Mouse (Mus musculus) G1E-ER4 (cell line): ENCODE measurements around the gene Tiam1. TPM values are rescaled to one million over a fixed set of nuclear protein-coding genes. Genes with fewer than 3 reads are reported as not detected.

Experiments
- GATA1 ChIP-seq: IDR thresholded peaks from one replicate; pipeline ENCODE4 v1.8.0; 2012; ENCODE audit warnings: low read length, inconsistent platforms
- polyA plus RNA-seq: library from polyadenylated mRNA; stranded (reverse); fragments of >175 nt; gene quantifications from 2 replicates; pipeline ENCODE4 v1.2.3, GENCODE M21; 2012

Gene Tiam1
- polyA plus RNA-seq, 1 experiment: 0.04 TPM

- TF ChIP-seq GATA1: no peak
Measured at GRCm38 (mm10) chr16:90128817-90129587, 14.6 kb downstream of the Tiam1 start.

- TF ChIP-seq GATA1: no peak
Measured at GRCm38 (mm10) chr16:90128361-90128760, 15.2 kb downstream of the Tiam1 start.

DNA sequence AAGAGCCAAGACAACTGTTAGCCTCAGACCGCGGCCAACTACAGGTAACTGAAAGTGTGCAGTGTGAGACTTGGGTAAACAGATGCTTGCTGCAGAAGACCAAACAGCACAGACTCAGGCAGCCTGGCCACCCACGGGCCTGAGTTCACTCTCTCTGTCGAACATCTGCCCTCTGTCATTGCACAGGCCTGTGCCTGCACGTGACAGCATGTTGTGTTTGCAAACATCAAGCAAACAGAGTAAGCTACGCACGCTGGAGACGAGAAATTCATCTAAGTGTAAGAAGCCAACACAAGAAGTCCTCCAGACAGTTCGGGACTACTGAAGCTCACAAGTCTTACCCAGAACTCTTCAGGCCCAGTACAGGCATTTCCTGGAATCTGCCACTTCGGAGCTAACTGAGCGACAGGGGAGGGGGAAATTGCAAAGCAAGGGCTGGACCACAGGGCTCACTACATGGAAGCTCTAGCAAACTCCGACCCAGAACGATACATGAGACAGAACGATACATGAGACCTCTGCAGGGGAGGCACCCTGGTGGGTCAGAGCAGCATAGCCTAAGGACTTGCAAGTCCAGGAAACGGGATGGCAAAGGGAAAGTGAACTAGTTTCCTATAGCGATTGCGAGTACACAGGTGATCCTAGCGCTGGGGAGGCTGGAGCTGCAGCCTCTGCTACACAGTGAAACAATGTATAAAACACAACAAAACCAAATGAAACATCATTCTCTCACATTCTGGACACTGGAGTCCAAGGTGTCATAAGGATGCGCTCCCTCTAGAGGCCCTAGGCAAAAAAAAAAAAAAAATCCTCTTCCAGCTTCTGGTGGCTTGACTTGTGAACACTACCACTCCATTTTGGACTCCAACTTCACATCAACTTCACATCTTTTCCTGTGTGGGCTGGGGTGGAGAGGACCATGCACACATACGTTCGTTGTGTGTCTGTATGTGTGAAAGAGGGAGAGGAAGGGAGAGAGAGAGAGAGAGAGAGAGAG, 18.0 kb downstream of the Tiam1 start:
- TF ChIP-seq GATA1: no peak

GRCm38 (mm10) chr16:90123091-90123490, 20.5 kb downstream of the Tiam1 start:
- no peak for TF ChIP-seq GATA1

- no peak for TF ChIP-seq GATA1
Measured at GRCm38 (mm10) chr16:90122439-90122838, 21.1 kb downstream of the Tiam1 start.

- no peak for TF ChIP-seq GATA1
Measured at GRCm38 (mm10) chr16:90121799-90122198, 21.8 kb downstream of the Tiam1 start.

DNA sequence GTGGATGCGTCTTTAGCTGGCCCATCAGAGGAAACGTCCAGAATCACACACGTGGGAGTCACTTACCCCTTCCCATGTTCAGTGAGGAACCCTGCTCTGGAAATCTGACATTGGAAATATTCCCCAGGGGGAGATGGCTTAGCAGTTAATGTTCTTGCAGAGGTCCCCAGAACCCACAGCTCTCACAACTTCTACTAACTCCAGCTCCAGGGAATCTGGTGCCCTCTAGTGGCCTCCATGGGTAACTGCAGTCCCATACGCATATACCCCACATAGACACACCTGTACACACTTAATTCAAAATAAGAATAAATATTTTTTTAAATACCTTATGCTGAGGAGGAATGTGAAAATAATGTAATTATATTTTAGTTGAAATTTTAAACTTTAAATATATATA, 23.6 kb downstream of the Tiam1 start:
- TF ChIP-seq GATA1: no peak

GRCm38 (mm10) chr16:90116637-90117182, 26.9 kb downstream of the Tiam1 start:
- no peak for TF ChIP-seq GATA1

GRCm38 (mm10) chr16:90112577-90113155, 30.9 kb downstream of the Tiam1 start:
- no peak for TF ChIP-seq GATA1

GRCm38 (mm10) chr16:90109500-90109899, 34.1 kb downstream of the Tiam1 start:
- no peak for TF ChIP-seq GATA1

GRCm38 (mm10) chr16:90104714-90105459, 38.7 kb downstream of the Tiam1 start:
- TF ChIP-seq GATA1: no peak

GRCm38 (mm10) chr16:90103726-90104125, 39.8 kb downstream of the Tiam1 start:
- no peak for TF ChIP-seq GATA1

GRCm38 (mm10) chr16:90102596-90102995, 41.0 kb downstream of the Tiam1 start:
- no peak for TF ChIP-seq GATA1

DNA sequence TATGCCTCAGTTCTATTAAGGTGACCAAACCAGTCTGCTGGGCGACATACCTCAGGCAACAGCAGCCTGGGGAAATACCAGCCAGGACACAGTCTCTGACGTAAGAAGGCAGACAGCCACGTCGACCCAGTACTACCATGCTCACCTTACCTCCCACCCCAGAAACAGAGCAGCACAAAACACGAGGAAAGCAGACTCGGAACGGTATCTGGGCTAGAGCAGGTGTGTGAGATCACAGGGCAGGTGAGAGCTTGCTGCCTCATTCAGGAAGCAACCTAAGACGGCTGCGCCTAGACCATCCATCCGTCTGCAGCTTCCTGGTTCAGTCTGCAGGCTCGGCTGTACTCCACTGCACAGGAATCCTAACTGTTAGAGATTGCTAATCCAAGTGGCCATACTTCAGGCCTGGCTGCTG, 45.4 kb downstream of the Tiam1 start:
- no peak for TF ChIP-seq GATA1

DNA sequence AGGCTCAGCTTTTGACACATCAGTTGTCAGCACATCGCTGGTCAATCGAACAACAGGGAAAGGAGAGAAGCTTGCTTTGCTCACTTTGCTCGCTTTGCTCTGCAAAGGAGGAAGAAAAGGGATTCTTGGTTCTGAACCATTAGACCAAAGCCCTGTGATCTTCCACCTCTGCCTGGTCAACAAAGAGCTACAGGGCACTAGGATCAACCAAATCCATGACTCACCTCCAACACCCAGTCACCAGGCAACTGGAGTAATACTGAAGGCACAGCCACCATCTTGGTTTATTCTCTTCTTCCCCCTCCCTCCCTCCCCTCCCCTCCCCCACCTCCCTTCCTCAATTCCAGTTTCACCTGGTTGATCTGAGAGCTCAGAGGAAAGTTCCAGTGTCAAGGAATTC, 45.8 kb downstream of the Tiam1 start:
- no peak for TF ChIP-seq GATA1
